Mouse (Mus musculus) megakaryocyte, embryonic 14.5 days (primary cell): ENCODE measurements around the gene Adk.

Experiments
- FLI1 ChIP-seq: IDR thresholded peaks from 2 replicates; pipeline ENCODE4 v1.6.1; 2012; ENCODE audit warnings: low read length, inconsistent platforms, mixed read lengths
- GATA1 ChIP-seq: IDR thresholded peaks from 3 replicates; pipeline ENCODE4 v1.6.1; 2012; ENCODE audit warnings: mixed read lengths, low read length, inconsistent platforms, borderline replicate concordance

- TF ChIP-seq GATA1: no peak
- TF ChIP-seq FLI1: no peak
These were observed 405.5 kb downstream of the Adk start for GRCm38 (mm10) chr14:21457876-21458275.
